Mouse (Mus musculus): ENCODE measurements at regions not wholly inside any gene's neighbourhood (a gene's known extent, or its start where the extent isn't known, plus 50 kb on each side); places are given as distances from the start of the nearest gene placed in this dataset.
A peak's percentile ranks its signal among the peaks of the same experiment; 100 is the strongest.
"Not testable (repeated sequence)": the region's sequence is repeated elsewhere in the genome, so short reads cannot be mapped to it uniquely, and the experiment has no call there.

GRCm38 (mm10) chr5:148700240-148700639, 147.7 kb upstream of the Ubl3 start:
- DNase-seq, result no peak

- DNase-seq, result no peak
Measured at GRCm38 (mm10) chr5:148697631-148698368, 145.2 kb upstream of the Ubl3 start.

GRCm38 (mm10) chr5:148694352-148694751, 141.8 kb upstream of the Ubl3 start:
- DNase-seq, result no peak

- no peak for DNase-seq
Measured at GRCm38 (mm10) chr5:148691486-148691885, 138.9 kb upstream of the Ubl3 start.

GRCm38 (mm10) chr5:148690823-148691197, 138.2 kb upstream of the Ubl3 start:
- DNase-seq, result no peak

GRCm38 (mm10) chr5:148690158-148690822, 137.7 kb upstream of the Ubl3 start:
- no peak for DNase-seq

GRCm38 (mm10) chr5:148689297-148689696, 136.7 kb upstream of the Ubl3 start:
- no peak for DNase-seq

- DNase-seq, result no peak
Measured at GRCm38 (mm10) chr5:148688501-148688900, 135.9 kb upstream of the Ubl3 start.

- no peak for DNase-seq
Measured at GRCm38 (mm10) chr5:148687827-148688226, 135.2 kb upstream of the Ubl3 start.

- no peak for DNase-seq
Measured at GRCm38 (mm10) chr5:148684216-148684615, 131.6 kb upstream of the Ubl3 start.

GRCm38 (mm10) chr5:148682553-148682952, 130.0 kb upstream of the Ubl3 start:
- DNase-seq, result no peak

- no peak for DNase-seq
Measured at GRCm38 (mm10) chr5:148680341-148680740, 127.8 kb upstream of the Ubl3 start.

- DNase-seq, result peak in 1 of 2 experiments; percentile 24
Measured at GRCm38 (mm10) chr5:148679586-148679985, 127.0 kb upstream of the Ubl3 start.

GRCm38 (mm10) chr5:148678285-148678937, 125.8 kb upstream of the Ubl3 start:
- not testable (repeated sequence) for DNase-seq

- DNase-seq, result peak in 1 of 2 experiments; percentile 11
Measured at GRCm38 (mm10) chr5:148674281-148674680, 121.7 kb upstream of the Ubl3 start.

GRCm38 (mm10) chr5:148662281-148662741, 109.7 kb upstream of the Ubl3 start:
- DNase-seq, result no peak

GRCm38 (mm10) chr5:148661120-148661519, 108.5 kb upstream of the Ubl3 start:
- DNase-seq, result no peak

GRCm38 (mm10) chr5:148657936-148658640, 105.5 kb upstream of the Ubl3 start:
- no peak for DNase-seq

GRCm38 (mm10) chr5:148652525-148653243, 100.1 kb upstream of the Ubl3 start:
- no peak for DNase-seq

- DNase-seq, result no peak
Measured at GRCm38 (mm10) chr5:148651736-148652135, 99.1 kb upstream of the Ubl3 start.

GRCm38 (mm10) chr5:148649573-148649972, 97.0 kb upstream of the Ubl3 start:
- not testable (repeated sequence) for DNase-seq

- no peak for DNase-seq
Measured at GRCm38 (mm10) chr5:148649123-148649522, 96.5 kb upstream of the Ubl3 start.
